Mouse (Mus musculus) small intestine, adult 2 months (tissue): ENCODE measurements around the gene Wdr54.

Source experiments
- CTCF ChIP-seq: fragments of 200-500 bp; IDR thresholded peaks from 2 replicates; pipeline ENCODE4 v1.5.1; 2012; ENCODE audit warnings: low read depth, mild to moderate bottlenecking, control low read depth, inconsistent platforms, low read length, moderate library complexity, mixed read lengths; ENCODE audit not compliant: insufficient replicate concordance, insufficient read length; ENCODE audit errors: extremely low read depth
- POLR2A ChIP-seq: fragments of 200-500 bp; IDR thresholded peaks from 2 replicates; pipeline ENCODE4 v1.6.1; 2012; ENCODE audit warnings: low read depth, mild to moderate bottlenecking, control low read depth, inconsistent platforms, low read length, moderate library complexity

DNA sequence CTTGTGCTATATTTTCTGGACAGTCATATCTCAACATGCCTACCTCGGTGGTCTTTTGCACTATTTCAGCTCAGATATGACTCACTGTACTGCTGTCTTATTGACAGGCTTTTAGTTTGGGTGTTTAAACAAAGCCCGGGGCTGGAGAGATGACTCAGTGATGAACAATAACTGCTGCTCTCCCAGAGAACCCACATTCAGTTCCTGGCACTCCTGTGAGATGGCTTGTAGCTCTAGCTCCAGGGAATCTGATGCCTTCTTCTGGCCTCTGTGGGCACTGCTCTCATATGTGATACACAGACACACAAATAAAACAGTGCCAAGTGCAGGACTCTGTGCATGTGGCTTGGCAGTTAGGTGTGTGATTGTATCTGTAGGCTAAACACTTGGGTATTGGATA lies 11.0 kb downstream of the Wdr54 start:
- no peak for TF ChIP-seq CTCF
- TF ChIP-seq POLR2A = no peak
